Mouse (Mus musculus) cerebellum, postnatal 25 days (tissue): Measurements from ENCODE around the gene Majin.
A peak's percentile ranks its signal among the peaks of the same experiment; 100 is the strongest.

Experiments used
- DNase-seq, 2 experiments: peaks; one replicate each; pipeline ENCODE4 v3.0.0; 2021; ENCODE audit warnings: mixed read lengths in 2 of 2

Majin gene

GRCm38 (mm10) chr19:6230411-6230810 is 46.2 kb downstream of the Majin start:
- DNase-seq: peak; percentile 56 to 67

DNA sequence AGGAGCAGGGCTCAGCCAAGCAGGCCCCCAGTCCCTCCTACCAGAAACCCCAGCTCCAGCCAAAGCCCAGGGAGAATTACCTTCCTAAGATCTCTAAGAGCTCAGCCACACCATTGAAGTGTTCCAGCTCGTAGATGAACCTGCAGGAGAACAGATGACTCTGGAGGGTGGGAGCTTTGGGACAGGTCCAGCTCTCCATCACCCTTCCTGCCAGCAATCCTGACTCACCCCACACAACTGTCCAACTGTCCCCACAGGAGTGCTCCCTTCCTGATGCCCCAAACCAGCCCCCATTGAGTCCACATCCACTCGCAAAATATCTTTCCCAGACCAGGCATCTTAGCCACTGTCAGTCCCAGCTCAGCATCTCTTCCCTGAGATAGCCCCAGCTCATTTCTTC is 46.8 kb downstream of the Majin start:
- DNase-seq: peak; percentile 34 to 51

DNA sequence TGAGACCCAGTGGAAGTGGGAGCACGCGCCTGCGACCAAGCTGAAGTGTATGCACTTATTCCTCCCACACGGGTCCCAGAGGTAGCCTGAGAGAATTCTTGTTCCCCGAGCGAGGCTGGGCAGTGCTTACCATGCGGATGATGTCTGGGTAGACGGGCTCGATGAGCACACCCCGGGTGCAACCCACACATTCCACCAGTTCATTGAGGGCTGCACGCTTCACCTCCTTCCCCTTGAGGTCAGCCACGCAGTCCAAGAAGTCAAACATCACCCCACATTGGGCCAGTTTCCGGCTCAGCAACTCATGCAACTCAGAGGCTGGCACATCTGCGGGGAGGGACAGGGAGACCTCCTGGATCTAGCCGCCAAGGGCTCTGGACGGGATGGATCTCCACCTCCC is 49.5 kb downstream of the Majin start:
- peak; percentile 16 to 23 for DNase-seq

GRCm38 (mm10) chr19:6234337-6235083 is 50.3 kb downstream of the Majin start:
- DNase-seq: peak; percentile 35 to 58

DNA sequence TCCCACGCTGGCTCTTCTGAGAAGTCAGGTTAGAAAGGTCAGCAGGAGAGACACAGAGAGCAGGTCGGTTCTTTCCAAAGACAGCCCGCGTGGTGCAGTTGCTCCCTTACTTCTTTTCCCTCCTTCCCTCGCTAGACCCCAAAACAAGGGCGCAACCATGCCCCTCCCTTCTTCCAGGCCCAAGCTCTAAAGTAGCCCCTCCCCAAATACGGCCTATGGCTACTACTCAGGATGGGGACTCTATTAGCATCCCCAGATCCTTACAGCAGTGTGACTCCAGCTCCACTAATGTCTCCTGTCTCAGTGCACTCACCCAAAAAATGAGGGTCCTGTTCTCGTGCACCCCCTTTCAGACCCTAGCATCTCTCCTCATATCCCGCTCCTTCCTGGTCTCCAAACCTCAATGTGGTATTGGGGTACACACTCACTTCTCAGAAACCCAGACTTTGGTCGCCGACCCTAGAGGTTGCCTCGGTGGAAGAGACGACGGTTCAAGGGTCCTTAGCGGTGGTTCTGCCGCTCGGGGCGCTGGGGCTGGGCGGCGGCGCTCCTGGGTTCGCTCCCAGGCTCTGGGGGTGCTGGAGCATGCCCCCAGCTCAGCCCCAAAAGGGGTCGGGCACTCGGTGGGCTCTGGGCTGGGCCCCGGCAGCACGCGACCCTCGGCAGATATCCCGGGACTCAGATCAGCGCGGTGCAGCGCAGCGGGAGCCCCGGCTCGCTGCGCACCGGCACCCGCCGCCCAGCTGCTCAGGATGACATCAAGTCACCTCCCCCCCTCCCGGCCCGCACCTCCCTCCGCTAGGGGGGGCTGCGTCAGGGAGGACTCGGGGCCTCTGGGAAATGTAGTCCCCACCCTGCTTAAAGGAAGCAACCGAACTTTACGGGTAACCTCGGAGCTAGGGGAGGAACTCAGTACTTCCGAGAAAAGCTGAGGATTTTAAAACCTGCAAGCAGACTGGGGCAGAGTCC is 51.2 kb downstream of the Majin start, which contains the start of gene Ppp2r5b:
Ppp2r5b (minus strand) TSS at position 789 of the 969 bp plus-strand sequence.
- peak; percentile 94 to 97 for DNase-seq

- peak; percentile 93 to 96 for DNase-seq
Measured at GRCm38 (mm10) chr19:6236053-6236441, 51.9 kb downstream of the Majin start.

- DNase-seq: peak; percentile 25 to 54
Measured at GRCm38 (mm10) chr19:6236842-6237241, 52.7 kb downstream of the Majin start.

DNA sequence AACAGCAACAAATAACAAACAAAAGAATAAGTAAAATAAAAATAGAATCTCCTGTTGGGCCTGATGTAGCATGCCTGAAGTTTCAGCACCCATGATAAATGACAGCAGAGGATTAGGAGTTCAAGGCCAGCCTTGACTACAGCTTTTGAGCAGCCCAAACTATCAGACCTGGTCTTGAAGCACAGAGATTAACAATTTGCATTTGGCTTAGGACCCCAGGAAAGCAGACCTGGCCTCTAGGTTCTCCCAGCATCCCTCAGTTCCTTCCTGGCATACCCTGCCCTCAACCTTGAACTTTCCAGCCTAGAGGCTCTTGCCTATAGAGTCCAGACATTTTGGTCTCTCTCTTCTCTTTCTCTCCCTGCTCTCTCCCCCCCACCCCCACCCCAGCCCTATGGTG is 54.6 kb downstream of the Majin start:
- DNase-seq: no peak

DNA sequence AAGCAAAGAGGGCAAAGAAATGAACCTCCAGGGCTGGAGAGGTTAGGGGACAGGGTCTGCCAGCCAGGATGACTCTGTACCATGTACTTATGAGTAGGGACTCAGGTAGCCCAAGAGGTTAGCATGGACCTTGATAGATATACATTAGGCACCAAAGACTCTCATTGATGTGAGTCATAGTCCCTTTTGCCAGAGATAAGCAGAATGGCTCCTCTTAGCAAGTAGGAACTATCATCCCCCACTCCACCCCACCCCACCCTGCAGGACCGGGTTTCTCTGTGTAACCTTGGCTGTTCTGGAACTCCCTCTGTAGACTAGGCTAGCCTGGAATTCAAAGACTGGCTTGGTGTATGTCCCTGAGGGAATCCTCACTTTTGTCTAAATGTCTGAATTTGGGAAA is 55.9 kb downstream of the Majin start:
- DNase-seq: peak in 1 of 2 experiments; percentile 12

GRCm38 (mm10) chr19:6240725-6241124 is 56.5 kb downstream of the Majin start:
- DNase-seq: peak in 1 of 2 experiments; percentile 22

GRCm38 (mm10) chr19:6241274-6242107 is 57.3 kb downstream of the Majin start, which contains the start of gene Atg2a:
TSS of gene Atg2a (plus strand) at chr19:6241668.
- DNase-seq: peak; percentile 97 to 99

- peak; percentile 34 to 63 for DNase-seq
Measured at GRCm38 (mm10) chr19:6242281-6242680, 58.1 kb downstream of the Majin start.

GRCm38 (mm10) chr19:6243226-6243625 is 59.0 kb downstream of the Majin start:
- peak in 1 of 2 experiments; percentile 9 for DNase-seq

GRCm38 (mm10) chr19:6245806-6246205 is 61.6 kb downstream of the Majin start:
- no peak for DNase-seq

- DNase-seq: no peak
Measured at GRCm38 (mm10) chr19:6247526-6248300, 63.5 kb downstream of the Majin start.

DNA sequence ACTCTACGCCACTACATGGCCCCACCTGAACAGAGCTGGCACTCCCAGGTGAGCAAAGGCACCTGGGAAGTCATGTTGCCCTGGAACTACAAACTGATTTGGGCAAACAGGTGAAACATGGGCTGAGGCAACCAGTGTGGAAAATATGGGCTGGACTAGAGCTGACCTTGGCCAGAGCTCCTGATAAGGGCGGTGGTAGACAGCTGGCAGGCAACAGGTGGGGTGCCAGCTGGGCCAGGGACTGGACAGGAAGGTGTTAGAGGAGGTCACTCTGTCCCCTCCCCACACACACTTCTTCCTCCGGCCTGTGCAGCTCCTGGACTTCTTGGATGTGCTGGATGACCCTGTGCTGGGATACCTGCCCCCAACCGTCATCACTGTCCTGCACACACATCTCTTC is 68.8 kb downstream of the Majin start:
- no peak for DNase-seq

GRCm38 (mm10) chr19:6260428-6260827 is 76.2 kb downstream of the Majin start:
- DNase-seq: peak; percentile 31 to 67

DNA sequence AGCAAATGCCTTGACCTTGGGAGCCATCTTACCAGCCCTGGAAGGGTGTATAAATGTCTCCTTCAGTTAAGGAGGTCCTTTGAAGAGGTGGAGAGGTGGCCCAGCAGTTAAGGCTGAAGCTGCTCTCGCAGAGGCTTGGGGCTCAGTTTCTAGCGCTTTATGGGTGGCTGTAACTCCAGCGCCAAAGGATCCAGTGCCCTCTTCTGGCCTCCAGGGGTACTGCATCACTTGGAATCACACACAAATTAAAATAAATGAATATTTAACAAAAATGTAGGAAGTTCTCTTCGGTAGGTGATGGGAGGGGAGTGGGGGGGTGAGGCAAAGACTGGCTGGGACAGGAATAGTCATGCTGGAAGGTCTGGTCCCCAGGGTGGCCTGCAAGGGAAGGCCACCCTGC is 76.8 kb downstream of the Majin start:
- peak in 1 of 2 experiments; percentile 15 for DNase-seq

- DNase-seq: no peak
Measured at GRCm38 (mm10) chr19:6261379-6261778, 77.2 kb downstream of the Majin start.

- peak; percentile 89 to 90 for DNase-seq
Measured at GRCm38 (mm10) chr19:6262222-6262621, 78.0 kb downstream of the Majin start.

- DNase-seq: peak in 1 of 2 experiments; percentile 37
Measured at GRCm38 (mm10) chr19:6262839-6263433, 78.7 kb downstream of the Majin start.
